Mouse (Mus musculus) left cerebral cortex, adult 11 months (tissue): ENCODE results near the gene Acnat1.
"Not testable (repeated sequence)": the region's sequence is repeated elsewhere in the genome, so short reads cannot be mapped to it uniquely, and the experiment has no call there.

Experiments used
- DNase-seq: peaks from one replicate; pipeline ENCODE4 v3.0.0; 2022; ENCODE audit warnings: low spot score

The Acnat1 gene

GRCm38 (mm10) chr4:49473435-49474100, at the start of gene Acnat1:
Gene Acnat1 (minus strand): TSS chr4:49473912.
- DNase-seq: no peak

GRCm38 (mm10) chr4:49522576-49522975, 48.9 kb upstream of the Acnat1 start:
- DNase-seq: peak; percentile 67

DNA sequence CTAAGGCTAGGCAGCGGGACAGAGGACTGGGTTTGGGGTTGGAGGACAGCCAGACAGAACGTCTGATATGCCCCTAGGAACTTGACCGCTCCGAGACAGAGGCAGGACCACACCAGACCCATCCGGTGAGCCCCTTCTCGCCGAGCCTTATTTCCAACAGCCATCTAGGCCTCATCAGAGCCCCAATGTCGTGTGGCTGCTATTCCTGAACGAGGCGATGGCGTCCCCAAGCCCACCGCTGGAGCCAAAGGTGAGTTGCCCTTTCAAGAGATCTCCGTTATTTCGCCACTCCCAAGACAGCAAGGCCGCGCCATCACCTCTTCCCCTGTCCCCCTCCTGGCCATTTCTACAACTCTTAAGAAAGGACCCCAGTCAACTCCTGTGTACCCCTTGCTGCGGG, 47.6 kb upstream of the Acnat1 start:
- DNase-seq: no peak

DNA sequence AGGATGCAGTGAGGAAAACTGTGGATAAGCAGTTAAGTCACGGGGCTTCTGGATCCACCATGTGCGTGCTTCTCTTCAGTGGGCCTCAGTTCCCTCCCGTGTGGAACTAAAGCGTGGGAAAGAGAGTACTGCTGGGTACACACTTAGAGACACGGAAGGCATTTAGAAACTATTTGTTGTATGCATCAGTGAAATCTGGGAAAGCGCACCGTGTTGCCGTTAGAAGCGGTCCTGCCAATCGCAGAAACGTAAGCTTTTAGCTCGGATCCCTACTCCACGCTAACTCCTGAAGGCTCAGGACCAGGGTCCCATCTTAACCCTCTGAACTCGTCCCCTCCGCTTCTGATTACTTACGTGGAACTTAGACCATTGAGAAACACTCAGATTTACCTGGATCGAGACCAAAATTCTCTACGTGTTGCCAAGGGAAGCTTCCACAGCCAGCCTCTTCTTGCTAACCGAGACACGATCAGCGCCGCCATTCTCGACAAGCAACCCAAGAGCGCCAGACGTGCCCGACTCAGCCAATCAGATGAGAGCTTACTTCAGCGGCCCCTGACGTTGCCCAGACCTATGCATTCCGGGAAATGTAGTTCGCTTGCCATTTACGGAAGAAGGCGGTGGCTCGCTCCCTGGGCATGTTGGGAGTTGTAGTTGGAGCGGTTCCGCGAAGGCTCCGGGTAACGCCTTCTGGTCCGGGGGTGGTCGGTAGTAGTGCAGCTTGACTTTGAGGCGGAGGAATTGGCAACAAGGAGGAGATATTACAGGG, 47.0 kb upstream of the Acnat1 start, which contains the start of the genes Mrpl50 and Zfp189:
Gene Mrpl50, minus strand, starts transcription at position 522 of the 769 bp plus-strand sequence.
Gene Zfp189, plus strand, starts transcription at position 605 of the 769 bp plus-strand sequence.
- DNase-seq: peak; percentile 94

GRCm38 (mm10) chr4:49519476-49519875, 45.8 kb upstream of the Acnat1 start:
- no peak for DNase-seq

- no peak for DNase-seq
These were observed 40.7 kb upstream of the Acnat1 start for GRCm38 (mm10) chr4:49514441-49514840.

DNA sequence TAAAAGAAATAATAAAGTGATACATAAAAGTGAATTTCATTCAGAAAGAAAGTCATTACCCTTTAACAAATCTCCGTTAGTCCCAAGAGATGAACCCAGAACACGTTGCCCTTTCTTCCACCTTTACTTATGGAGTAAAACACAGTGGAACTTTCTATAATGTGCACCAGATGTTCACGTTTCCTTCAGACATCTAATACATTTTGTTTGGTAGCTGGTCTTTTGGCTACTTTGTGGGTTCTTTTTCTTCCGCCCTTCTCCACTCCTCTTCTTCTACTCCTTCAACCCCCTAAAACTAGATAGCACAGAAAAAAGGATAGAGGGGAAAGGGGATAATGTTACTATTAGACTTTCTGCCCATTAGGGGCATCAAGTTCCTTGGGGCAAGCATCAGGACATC, 38.9 kb upstream of the Acnat1 start:
- no peak for DNase-seq

DNA sequence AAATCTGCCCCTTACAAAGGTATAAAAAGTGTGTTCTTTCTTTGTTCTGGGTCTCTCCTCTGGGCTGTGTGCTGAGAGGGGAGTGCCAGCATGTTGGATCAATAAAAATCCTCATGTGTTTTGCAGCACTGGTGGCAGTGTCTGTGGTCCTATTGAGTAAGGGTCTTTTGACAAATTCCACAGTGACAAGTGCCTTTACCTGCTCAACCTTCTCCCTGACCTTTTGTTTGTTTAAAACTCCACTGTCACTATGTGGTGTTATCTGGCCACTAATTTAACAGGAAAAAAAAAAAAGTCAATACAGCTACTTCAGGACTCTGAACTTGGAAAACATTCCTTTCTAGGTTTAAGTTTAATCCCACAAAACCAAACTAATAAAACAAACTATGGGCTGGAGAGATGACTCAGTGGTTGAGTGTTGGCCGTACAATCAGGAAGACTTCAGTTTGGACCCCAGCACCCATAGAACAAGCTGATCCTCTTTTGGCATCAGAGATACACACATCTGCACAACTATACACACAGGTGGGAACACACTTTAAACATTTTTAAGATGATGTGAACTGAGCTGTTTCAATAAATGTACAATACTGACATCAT, 36.6 kb upstream of the Acnat1 start:
- not testable (repeated sequence) for DNase-seq

GRCm38 (mm10) chr4:49509183-49509582, 35.5 kb upstream of the Acnat1 start:
- DNase-seq: no peak

DNA sequence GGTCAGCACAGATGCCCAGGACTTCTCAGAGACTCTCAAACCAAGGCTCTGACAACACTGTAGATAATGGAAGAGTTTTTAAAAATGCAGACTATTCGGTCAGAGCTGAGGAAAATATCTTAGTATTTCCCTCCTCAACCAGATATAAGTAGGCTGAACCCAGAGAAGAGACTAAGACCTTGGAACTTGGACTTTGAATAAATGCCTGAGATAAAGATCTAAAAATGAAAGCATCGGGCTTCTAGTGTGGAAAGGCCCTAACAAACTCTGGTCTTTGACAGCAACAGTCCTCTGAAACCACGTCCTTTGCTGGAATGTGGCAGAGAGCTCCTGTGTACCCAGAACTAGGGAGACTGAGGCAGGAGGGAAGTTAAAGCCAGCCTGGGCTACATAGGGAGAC, 32.7 kb upstream of the Acnat1 start, which contains the start of gene Baat:
Gene Baat, minus strand, starts transcription at position 172 of the 400 bp plus-strand sequence.
- no peak for DNase-seq

DNA sequence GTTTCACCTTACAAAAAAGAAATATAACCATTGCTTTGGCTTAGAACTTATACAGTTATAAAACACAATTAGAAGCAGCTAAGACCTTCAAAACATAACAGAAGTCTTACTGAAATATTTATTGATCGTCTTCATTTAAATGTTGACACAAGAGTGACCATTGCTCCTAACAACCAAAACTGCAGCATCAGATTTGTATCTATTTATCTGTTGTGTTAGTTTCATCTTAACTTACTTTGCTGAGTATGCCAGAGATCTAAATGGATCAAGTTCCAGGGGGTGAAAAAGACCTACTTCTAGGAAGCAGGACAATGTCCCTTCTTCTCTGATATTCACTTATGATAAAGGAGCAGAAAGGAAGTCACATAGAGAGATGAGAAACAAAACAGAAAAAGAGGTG, 29.9 kb upstream of the Acnat1 start:
- DNase-seq: no peak

- not testable (repeated sequence) for DNase-seq
These were observed 12.4 kb upstream of the Acnat1 start for GRCm38 (mm10) chr4:49485934-49486650.

GRCm38 (mm10) chr4:49485442-49485841, 11.7 kb upstream of the Acnat1 start:
- DNase-seq: no peak

DNA sequence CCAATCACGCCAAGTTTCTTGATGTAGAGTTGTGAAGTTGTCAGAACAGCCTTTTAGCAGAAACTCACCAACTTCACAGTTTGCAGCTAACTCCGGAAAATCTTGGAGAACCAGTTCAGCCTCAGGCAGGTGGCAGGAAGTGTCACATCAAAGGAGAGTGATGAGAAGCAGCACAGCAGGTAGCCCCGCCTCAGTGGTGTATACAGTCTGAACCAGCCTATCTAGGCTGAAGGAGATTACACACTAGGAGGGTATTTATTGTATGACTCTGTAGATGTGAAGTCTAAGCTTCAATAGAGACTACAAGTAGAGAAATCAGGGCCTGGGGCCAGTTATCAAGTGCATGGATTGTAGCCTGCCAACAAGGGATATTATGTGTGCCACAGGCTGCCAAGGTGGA, 7.2 kb upstream of the Acnat1 start:
- DNase-seq: no peak

GRCm38 (mm10) chr4:49480104-49480760, 6.5 kb upstream of the Acnat1 start:
- no peak for DNase-seq

- DNase-seq: not testable (repeated sequence)
These were observed 5.3 kb upstream of the Acnat1 start for GRCm38 (mm10) chr4:49479035-49479434.

- DNase-seq: no peak
These were observed 4.6 kb upstream of the Acnat1 start for GRCm38 (mm10) chr4:49478118-49478877.

DNA sequence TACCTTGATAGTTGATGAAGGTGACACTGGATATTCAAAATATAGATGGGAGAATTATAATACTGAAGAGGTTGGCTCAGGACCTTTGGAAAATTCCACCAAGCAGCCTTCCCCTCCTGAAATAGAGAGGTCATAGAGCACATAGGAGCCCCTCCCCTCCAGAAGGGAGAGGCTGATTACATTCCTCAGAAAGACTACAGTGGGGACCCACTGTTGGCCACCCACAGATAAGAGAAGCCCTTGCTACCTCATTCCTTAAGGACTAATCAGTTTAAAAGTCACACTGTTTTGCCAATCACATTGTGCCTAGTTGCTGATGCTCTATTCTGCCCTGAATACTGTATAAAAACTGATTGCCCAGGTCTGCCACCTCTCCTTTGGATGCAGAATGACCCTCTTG, 871 bp upstream of the Acnat1 start:
- DNase-seq: no peak

- DNase-seq: no peak
These were observed 4.1 kb downstream of the Acnat1 start for GRCm38 (mm10) chr4:49469435-49470151.

DNA sequence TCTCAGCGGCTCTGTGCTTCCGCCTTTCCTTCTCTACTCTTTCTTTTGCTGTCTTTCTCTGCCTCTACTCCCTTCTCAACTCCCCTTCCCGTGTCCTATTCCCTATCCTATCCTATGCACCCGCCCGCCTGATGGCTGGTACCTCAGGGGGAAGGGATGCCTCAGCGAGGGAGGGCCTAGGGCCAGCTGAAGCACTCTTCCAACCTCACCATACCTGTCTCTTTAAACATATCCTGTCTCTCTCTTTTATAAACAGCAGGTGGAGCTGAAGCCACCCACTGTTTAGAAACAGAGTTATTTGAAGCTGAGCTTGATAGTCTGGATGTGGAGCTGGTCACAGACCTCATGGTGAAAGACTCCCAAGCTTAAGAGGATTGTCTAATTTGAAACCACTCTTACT, 6.4 kb downstream of the Acnat1 start:
- DNase-seq: no peak
